Mouse (Mus musculus) neural tube, embryonic 11.5 days (tissue): ENCODE measurements at regions not wholly inside any gene's neighbourhood (a gene's known extent, or its start where the extent isn't known, plus 50 kb on each side); places are given as distances from the start of the nearest gene placed in this dataset.
"Not testable (repeated sequence)": the region's sequence is repeated elsewhere in the genome, so short reads cannot be mapped to it uniquely, and the experiment has no call there.

Experiments
- ATAC-seq: fragments of 200-750 bp; cut with Nextera tagmentation; 2 replicates; pipeline ENCODE4 v1.8.0; 2017; ENCODE audit warnings: moderate number of reproducible peaks, mild to moderate bottlenecking, moderate TSS enrichment, moderate library complexity; ENCODE audit not compliant: insufficient read depth, low FRiP score, low TSS enrichment
- DNase-seq: peaks from one replicate; pipeline ENCODE4 v3.0.0-alpha.2; 2015; ENCODE audit warnings: low spot score
- H3K27ac ChIP-seq: fragments of 300-500 bp; sonication (generic); 2 replicates; pipeline ENCODE4 v1.5.1; 2014; ENCODE audit warnings: low read depth, mild to moderate bottlenecking, low read length
- H3K27me3 ChIP-seq: fragments of 300-500 bp; sonication (generic); 2 replicates; pipeline ENCODE4 v1.6.1; 2014; ENCODE audit warnings: mild to moderate bottlenecking, low read length, mixed read lengths; ENCODE audit not compliant: control insufficient read depth, insufficient read depth
- H3K36me3 ChIP-seq: fragments of 300-500 bp; sonication (generic); 2 replicates; pipeline ENCODE4 v1.6.1; 2014; ENCODE audit warnings: mild to moderate bottlenecking, low read length, moderate library complexity, mixed read lengths; ENCODE audit not compliant: control insufficient read depth, insufficient read depth
- H3K4me1 ChIP-seq: fragments of 300-500 bp; sonication (generic); 2 replicates; pipeline ENCODE4 v1.6.1; 2014; ENCODE audit warnings: low read length, mixed read lengths; ENCODE audit not compliant: control insufficient read depth, insufficient read depth
- H3K4me2 ChIP-seq: fragments of 300-500 bp; sonication (generic); 2 replicates; pipeline ENCODE4 v1.6.1; 2014; ENCODE audit warnings: low read depth, mild to moderate bottlenecking, moderate library complexity
- H3K4me3 ChIP-seq: fragments of 300-500 bp; sonication (generic); 2 replicates; pipeline ENCODE4 v1.5.1; 2014; ENCODE audit warnings: low read depth, low read length
- H3K9ac ChIP-seq: fragments of 300-500 bp; sonication (generic); 2 replicates; pipeline ENCODE4 v1.6.1; 2014; ENCODE audit warnings: mild to moderate bottlenecking, low read length
- H3K9me3 ChIP-seq: fragments of 300-500 bp; sonication (generic); 2 replicates; pipeline ENCODE4 v1.6.1; 2016; ENCODE audit warnings: low read length; ENCODE audit not compliant: control insufficient read depth
- WGBS: fragments of 180-500 bp; shearing (Covaris S2); extraction: QIAGEN DNeasy Blood & Tissue Kit; methylation state at CpG from one replicate; pipeline ENCODE4 v1.1.7; 2014; 5-methylcytosine and 5-hydroxymethylcytosine counted together

GRCm38 (mm10) chr3:80120177-80120736, 235.9 kb downstream of the Fam198b start:
- DNase-seq (no peak), ATAC-seq (no peak)
- H3K4me2 ChIP-seq = no peak overlapping the region
- no peak overlapping the region for H3K4me3 ChIP-seq
- no peaks in the 10 kb centered on the region for H3K36me3 ChIP-seq
- no peaks in the 10 kb centered on the region for H3K27me3 ChIP-seq
- H3K4me1 ChIP-seq = no peaks in the 10 kb centered on the region
- H3K9me3 ChIP-seq = no peaks in the 10 kb centered on the region
- WGBS = 69% methylated on average over 1 of the region's 1 CpGs
- no peak overlapping the region for H3K27ac ChIP-seq
- H3K9ac ChIP-seq = no peak overlapping the region

- Histone ChIP-seq H3K4me1 (no peaks in the 10 kb centered on the region), H3K36me3 (no peaks in the 10 kb centered on the region), H3K9ac (no peak overlapping the region), H3K27ac (no peak overlapping the region), H3K9me3 (no peaks in the 10 kb centered on the region), H3K27me3 (no peaks in the 10 kb centered on the region), H3K4me2 (no peak overlapping the region), H3K4me3 (no peak overlapping the region)
- ATAC-seq = no peak
- WGBS = 49% methylated on average over 6 of the region's 6 CpGs
- no peak for DNase-seq
Observed at GRCm38 (mm10) chr3:80123666-80124065, 239.3 kb downstream of the Fam198b start.

GRCm38 (mm10) chr3:80124621-80125020, 240.3 kb downstream of the Fam198b start:
- 86% methylated on average over 8 of the region's 8 CpGs for WGBS
- H3K4me1 ChIP-seq = no peaks in the 10 kb centered on the region
- H3K9me3 ChIP-seq = no peaks in the 10 kb centered on the region
- ATAC-seq = no peak
- H3K9ac ChIP-seq = no peak overlapping the region
- H3K36me3 ChIP-seq = no peaks in the 10 kb centered on the region
- no peak overlapping the region for H3K4me2 ChIP-seq
- H3K27ac ChIP-seq = no peak overlapping the region
- DNase-seq = no peak
- H3K27me3 ChIP-seq = no peaks in the 10 kb centered on the region
- no peak overlapping the region for H3K4me3 ChIP-seq

- H3K27me3 ChIP-seq = no peaks in the 10 kb centered on the region
- no peak overlapping the region for H3K9ac ChIP-seq
- H3K27ac ChIP-seq = no peak overlapping the region
- ATAC-seq (no peak), DNase-seq (no peak)
- H3K4me3 ChIP-seq = no peak overlapping the region
- H3K36me3 ChIP-seq = no peaks in the 10 kb centered on the region
- no peaks in the 10 kb centered on the region for H3K4me1 ChIP-seq
- 51% methylated on average over 1 of the region's 1 CpGs for WGBS
- no peaks in the 10 kb centered on the region for H3K9me3 ChIP-seq
- no peak overlapping the region for H3K4me2 ChIP-seq
Observed at GRCm38 (mm10) chr3:80141697-80142096, 257.4 kb downstream of the Fam198b start.

DNA sequence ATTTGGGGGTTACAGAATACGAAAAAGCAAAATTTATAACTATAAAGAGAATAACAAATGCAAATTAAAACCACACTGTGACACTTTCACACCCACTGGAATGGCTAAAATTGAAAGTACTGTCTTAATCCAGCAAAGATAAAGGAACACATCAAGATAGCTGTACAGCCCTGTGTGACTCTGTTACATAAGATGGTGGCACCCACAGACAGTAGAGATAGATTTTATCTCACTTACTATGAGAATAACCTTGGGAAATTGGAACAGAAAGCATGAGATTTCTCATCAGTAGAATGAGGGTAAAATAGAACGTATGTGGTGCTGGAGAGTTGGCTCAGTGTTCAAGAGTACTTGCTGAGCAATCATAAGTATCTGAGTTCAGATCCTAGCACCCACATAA, 276.1 kb downstream of the Fam198b start:
- ATAC-seq = no peak
- H3K4me1 ChIP-seq = no peaks in the 10 kb centered on the region
- no peak overlapping the region for H3K4me2 ChIP-seq
- no peaks in the 10 kb centered on the region for H3K36me3 ChIP-seq
- H3K27me3 ChIP-seq = no peaks in the 10 kb centered on the region
- H3K9me3 ChIP-seq = no peaks in the 10 kb centered on the region
- no peak overlapping the region for H3K9ac ChIP-seq
- WGBS = 82% methylated on average over 2 of the region's 2 CpGs
- no peak for DNase-seq
- H3K27ac ChIP-seq = no peak overlapping the region
- H3K4me3 ChIP-seq = no peak overlapping the region

DNA sequence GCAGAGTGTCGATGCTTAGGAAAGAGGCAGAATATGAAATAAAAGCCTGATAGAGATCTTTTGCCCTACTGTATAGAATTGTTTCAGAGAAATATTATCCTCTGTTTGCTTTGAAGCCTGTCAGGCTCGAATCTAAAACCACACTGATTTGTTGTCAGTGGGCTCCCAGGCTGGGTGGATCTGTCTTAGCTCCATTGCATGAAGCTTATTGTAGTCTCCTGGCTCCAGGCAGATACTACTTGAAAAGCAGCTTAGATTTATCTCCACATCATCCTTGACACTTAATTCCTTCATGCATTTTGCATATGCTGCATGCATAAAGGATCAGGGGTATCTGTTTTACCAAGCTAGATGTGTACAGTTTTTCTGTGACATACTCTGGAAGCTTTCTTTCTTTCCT, 297.4 kb downstream of the Fam198b start:
- Histone ChIP-seq H3K4me1 (no peaks in the 10 kb centered on the region), H3K4me3 (no peak overlapping the region), H3K9ac (no peak overlapping the region), H3K36me3 (no peaks in the 10 kb centered on the region), H3K9me3 (no peaks in the 10 kb centered on the region), H3K27ac (no peak overlapping the region), H3K27me3 (no peaks in the 10 kb centered on the region), H3K4me2 (no peak overlapping the region)
- ATAC-seq (no peak), DNase-seq (no peak)
- WGBS = 76% methylated on average over 2 of the region's 2 CpGs

DNA sequence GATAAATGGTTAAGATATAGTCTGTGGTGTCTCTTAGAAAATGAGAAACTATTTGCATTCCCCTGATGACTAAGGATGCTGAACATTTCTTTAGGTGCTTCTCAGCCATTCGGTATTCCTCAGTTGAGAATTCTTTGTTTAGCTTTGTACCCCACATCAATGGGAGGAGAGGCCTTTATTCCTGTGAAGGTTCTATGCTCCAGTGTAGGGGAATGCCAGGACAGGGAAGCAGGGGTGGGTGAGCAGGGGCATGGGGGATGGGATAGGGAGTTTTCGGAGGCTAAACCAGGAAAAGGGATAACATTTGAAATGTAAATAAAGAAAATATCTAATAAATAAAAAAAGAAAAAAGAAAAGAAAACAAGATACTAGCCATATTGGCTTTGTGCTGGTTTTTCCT, 297.8 kb downstream of the Fam198b start:
- not testable (repeated sequence) for ATAC-seq, H3K9me3 ChIP-seq, H3K27me3 ChIP-seq, H3K4me3 ChIP-seq, H3K36me3 ChIP-seq, DNase-seq, H3K9ac ChIP-seq, H3K4me1 ChIP-seq, H3K27ac ChIP-seq, H3K4me2 ChIP-seq
- 65% methylated on average over 2 of the region's 2 CpGs for WGBS

GRCm38 (mm10) chr3:80187406-80187805, 303.1 kb downstream of the Fam198b start:
- H3K4me1 ChIP-seq = no peaks in the 10 kb centered on the region
- no peak overlapping the region for H3K4me2 ChIP-seq
- no peak for DNase-seq
- WGBS = 91% methylated on average over 5 of the region's 5 CpGs
- no peaks in the 10 kb centered on the region for H3K27me3 ChIP-seq
- no peak for ATAC-seq
- no peak overlapping the region for H3K27ac ChIP-seq
- no peak overlapping the region for H3K9ac ChIP-seq
- H3K4me3 ChIP-seq = no peak overlapping the region
- no peaks in the 10 kb centered on the region for H3K36me3 ChIP-seq
- H3K9me3 ChIP-seq = no peaks in the 10 kb centered on the region

DNA sequence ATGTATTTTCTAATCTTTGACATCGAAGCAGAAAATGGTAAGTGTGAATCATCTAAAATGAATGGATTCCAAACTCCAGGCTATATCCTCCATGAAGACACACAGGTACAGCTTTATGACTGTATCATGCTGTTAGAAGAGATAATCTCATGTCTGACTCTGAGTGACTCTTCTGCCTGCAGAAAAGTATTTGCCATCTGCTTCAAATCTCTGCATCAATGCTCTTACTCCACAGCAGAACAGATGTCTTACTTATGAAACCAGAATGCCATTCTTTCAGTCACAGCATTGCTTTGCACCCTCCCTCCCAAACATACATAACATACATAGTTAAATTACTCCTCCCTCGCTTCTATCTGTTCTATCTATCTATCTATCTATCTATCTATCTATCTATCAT, 316.6 kb downstream of the Fam198b start:
- Histone ChIP-seq H3K4me3 (no peak overlapping the region), H3K9ac (no peak overlapping the region), H3K36me3 (no peaks in the 10 kb centered on the region), H3K27ac (no peak overlapping the region), H3K4me2 (no peak overlapping the region), H3K27me3 (no peaks in the 10 kb centered on the region), H3K9me3 (no peaks in the 10 kb centered on the region), H3K4me1 (no peaks in the 10 kb centered on the region)
- no peak for ATAC-seq
- no peak for DNase-seq
- 90% methylated on average over 2 of the region's 2 CpGs for WGBS
